Mouse (Mus musculus): ENCODE measurements around the gene Ypel2.

DNA sequence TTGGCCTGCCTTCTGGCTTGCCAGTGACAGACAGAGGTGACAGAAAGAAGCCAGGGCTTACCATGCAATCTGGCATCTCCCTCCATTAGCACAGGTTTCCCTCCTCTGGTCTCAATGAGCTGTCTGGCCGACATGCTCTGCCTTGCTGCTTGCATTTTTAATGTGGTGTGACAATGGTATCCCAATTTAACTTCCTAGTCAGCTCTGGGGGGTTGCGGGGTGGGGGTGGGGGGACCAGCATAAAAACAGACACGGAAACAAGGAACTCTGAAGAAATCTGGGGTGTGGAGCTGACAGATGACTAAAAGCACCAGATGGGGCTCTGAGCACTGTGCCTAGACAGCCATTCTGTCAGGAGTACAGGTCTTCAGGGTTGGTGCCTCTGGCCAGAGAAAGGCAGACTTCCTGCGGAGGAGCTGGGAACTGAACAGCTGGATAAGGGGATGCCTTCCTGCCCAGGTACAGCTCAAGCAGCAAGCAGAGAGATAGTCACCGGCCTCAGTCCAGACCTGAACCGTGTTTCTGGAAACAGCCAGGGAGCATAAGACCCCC, 46.8 kb downstream of the Ypel2 start:
- TF ChIP-seq POLR2A (IDR thresholded peaks at IDR 0.05; ENCODE audit: insufficient read depth, low read depth, low read length), result no peak
- TF ChIP-seq CTCF (IDR thresholded peaks at IDR 0.05; ENCODE audit: insufficient read depth, low read depth, low read length), result no peak

All from olfactory bulb, adult 2 months (tissue).